8 mouse cellular contexts compared by ENCODE assay signal in the genomic region with DNA sequence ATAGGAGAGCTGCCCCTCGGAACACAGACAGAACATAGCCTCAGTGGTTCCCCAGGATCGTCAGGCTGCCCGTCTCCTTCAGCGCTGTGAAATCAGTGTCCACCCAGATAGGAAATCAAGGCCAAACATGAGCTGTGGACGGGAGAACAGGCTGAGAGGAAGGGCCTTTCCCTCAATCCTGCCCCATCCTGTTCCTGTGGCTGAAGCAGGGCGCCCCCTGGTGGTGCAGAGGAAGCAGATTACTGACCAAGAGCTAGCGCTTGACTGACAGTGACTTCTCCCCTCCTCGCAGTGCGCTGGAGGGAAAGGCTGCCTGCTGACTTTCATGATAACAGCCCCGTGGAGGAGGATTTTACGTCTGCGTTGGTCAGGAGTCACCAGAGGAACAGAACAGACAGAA. TPM values are rescaled to one million over a fixed set of nuclear protein-coding genes. Genes with fewer than 3 reads are reported as not detected.
A peak's percentile ranks its signal among the peaks of the same experiment; 100 is the strongest.
DNase-seq lines count a peak whose midpoint lies in the region; ATAC-seq lines count a peak whose summit lies in the region.

No protein-coding gene starts in this region.

- WGBS in kidney, embryonic 14.5 days: 25% methylated on average over 12 of the region's 12 CpGs

- H3K27ac ChIP-seq in kidney, embryonic 14.5 days (ENCODE audit: low read depth, low read length): no peak overlapping the region

- no peak overlapping the region for H3K4me2 ChIP-seq in kidney, embryonic 14.5 days (replicated peaks; ENCODE audit: low read depth, low read length)

- H3K4me1 ChIP-seq in kidney, embryonic 14.5 days (ENCODE audit: control insufficient read depth, insufficient read depth, low read length): peaks cover 16% of the 10 kb centered on the region

- ATAC-seq in kidney, embryonic 14.5 days (ENCODE audit: low FRiP score, low TSS enrichment): peak; percentile 70; the same call in 1 of the 2 replicates

- H3K27me3 ChIP-seq in kidney, embryonic 14.5 days (ENCODE audit: control insufficient read depth, insufficient read depth, low read length): no peaks in the 10 kb centered on the region

- H3K9ac ChIP-seq in kidney, embryonic 14.5 days (ENCODE audit: low read depth, low read length): no peak overlapping the region

- H3K36me3 ChIP-seq in kidney, embryonic 14.5 days (ENCODE audit: control insufficient read depth, insufficient read depth, low read length): no peaks in the 10 kb centered on the region

- DNase-seq in 3T3-L1 (ENCODE audit: low read depth, low spot score) (peak; percentile 74), liver (peak; percentile 73)
- peak; percentile 88 for DNase-seq in adrenal gland, postnatal 10 days
- peak; percentile 75 for DNase-seq in embryo, embryonic 9.5 days (ENCODE audit: extremely low spot score)
- DNase-seq in heart, adult 9 months (ENCODE audit: low spot score in 2 of 2): peak; percentile 36 to 61
- peak; percentile 35 for DNase-seq in naive thymus-derived CD4-positive, alpha-beta T cell, adult 2 months (ENCODE audit: low read depth)
- peak; percentile 85 for DNase-seq in testis, postnatal 10 days (ENCODE audit: low spot score)

- H3K9me3 ChIP-seq in kidney, embryonic 14.5 days (ENCODE audit: control insufficient read depth, low read length): no peaks in the 10 kb centered on the region

- H3K4me3 ChIP-seq in kidney, embryonic 14.5 days (ENCODE audit: low read length): no peak overlapping the region

RNA-seq across cellular contexts. Expression of gene Bdkrb1, which starts 18.0 kb away (rescaled TPM):
- total RNA-seq in adrenal gland, postnatal 10 days (2021): not detected
- polyA plus RNA-seq in kidney, embryonic 14.5 days (2014; fragmentation: Nextera tagmentation; extraction: Ambion mirVana): not detected in 2 replicates

RNA-seq across cellular contexts. Expression of gene Bdkrb2, which starts 21.8 kb away (rescaled TPM):
- 10 to 100 TPM in 1 of 2 experiments, 1 to 10 TPM in 1; 7.4 to 11.6 TPM for total RNA-seq in adrenal gland, postnatal 10 days (2021)
- polyA plus RNA-seq in kidney, embryonic 14.5 days (2014; fragmentation: Nextera tagmentation; extraction: Ambion mirVana): 0.12 and 0.14 TPM in 2 replicates

Comparison
In these comparisons a context has a peak if more than half of its experiments do, and no peak if none do; other contexts are left out.
1. DNase-seq: peak in every context shown above with its lines; median percentile 88 in adrenal gland, postnatal 10 days; 85 in testis, postnatal 10 days; 75 in embryo, embryonic 9.5 days; 74 in 3T3-L1; 73 in liver; 48 in heart, adult 9 months; 35 in naive thymus-derived CD4-positive, alpha-beta T cell, adult 2 months.